Mouse (Mus musculus) embryonic facial prominence, embryonic 13.5 days (tissue): ENCODE data around the gene Dcp1a. TPM values are rescaled to one million over a fixed set of nuclear protein-coding genes. Genes with fewer than 3 reads are reported as not detected.
A peak's percentile ranks its signal among the peaks of the same experiment; 100 is the strongest.

ENCODE experiments used
- ATAC-seq: fragments of 200-750 bp; cut with Nextera tagmentation; 2 replicates; pipeline ENCODE4 v1.8.0; 2017; ENCODE audit warnings: low read depth; ENCODE audit not compliant: insufficient number of reproducible peaks, insufficient read depth, low FRiP score, low TSS enrichment
- H3K27ac ChIP-seq: fragments of 300-500 bp; sonication (generic); 2 replicates; pipeline ENCODE4 v1.5.1; 2015; ENCODE audit warnings: moderate library complexity, mild to moderate bottlenecking, inconsistent platforms
- H3K27me3 ChIP-seq: fragments of 300-500 bp; sonication (generic); 2 replicates; pipeline ENCODE4 v1.6.1; 2015; ENCODE audit warnings: mild to moderate bottlenecking, inconsistent platforms
- H3K36me3 ChIP-seq: fragments of 300-500 bp; sonication (generic); 2 replicates; pipeline ENCODE4 v1.6.1; 2015; ENCODE audit warnings: mild to moderate bottlenecking, inconsistent platforms
- H3K4me1 ChIP-seq: fragments of 300-500 bp; sonication (generic); 2 replicates; pipeline ENCODE4 v1.6.1; 2015; ENCODE audit warnings: inconsistent platforms
- H3K4me2 ChIP-seq: fragments of 300-500 bp; sonication (generic); 2 replicates; pipeline ENCODE4 v1.6.1; 2015; ENCODE audit warnings: moderate library complexity, mild to moderate bottlenecking, inconsistent platforms
- H3K4me3 ChIP-seq: fragments of 300-500 bp; sonication (generic); 2 replicates; pipeline ENCODE4 v1.5.1; 2015; ENCODE audit warnings: mild to moderate bottlenecking, inconsistent platforms
- H3K9ac ChIP-seq: fragments of 300-500 bp; sonication (generic); 2 replicates; pipeline ENCODE4 v1.6.1; 2015; ENCODE audit warnings: mild to moderate bottlenecking, inconsistent platforms
- H3K9me3 ChIP-seq: fragments of 300-500 bp; sonication (generic); 2 replicates; pipeline ENCODE4 v1.6.1; 2016; ENCODE audit warnings: inconsistent platforms
- WGBS: fragments of 180-500 bp; shearing (Covaris S2); methylation state at CpG from one replicate; pipeline ENCODE4 v1.1.7; 2015; ENCODE audit warnings: mixed read lengths; 5-methylcytosine and 5-hydroxymethylcytosine counted together
- microRNA-seq: library from miRNA; unstranded; fragments of <30 nt; microRNA quantifications from one replicate; pipeline ENCODE4, GENCODE M21; 2016
- polyA plus RNA-seq: library from polyadenylated mRNA; unstranded; fragments of >200 nt; fragmentation: Nextera tagmentation; extraction: Ambion mirVana; gene quantifications from 2 replicates; pipeline ENCODE4 v1.2.1, GENCODE M21; 2015

Dcp1a gene
- polyA plus RNA-seq, 1 experiment from 2014 or later, result 33.3 TPM

GRCm38 (mm10) chr14:30564451-30564850, 85.1 kb downstream of the Dcp1a start:
- Histone ChIP-seq H3K4me2 (no peak overlapping the region), H3K9ac (no peak overlapping the region), H3K4me3 (no peak overlapping the region), H3K36me3 (peaks cover 86% of the 10 kb centered on the region), H3K4me1 (peaks cover 12% of the 10 kb centered on the region; the same call in 1 of the 2 replicates), H3K27ac (no peak overlapping the region), H3K9me3 (no peaks in the 10 kb centered on the region), H3K27me3 (no peaks in the 10 kb centered on the region)
- ATAC-seq, result no peak
- 89% methylated on average over 2 of the region's 2 CpGs for WGBS

DNA sequence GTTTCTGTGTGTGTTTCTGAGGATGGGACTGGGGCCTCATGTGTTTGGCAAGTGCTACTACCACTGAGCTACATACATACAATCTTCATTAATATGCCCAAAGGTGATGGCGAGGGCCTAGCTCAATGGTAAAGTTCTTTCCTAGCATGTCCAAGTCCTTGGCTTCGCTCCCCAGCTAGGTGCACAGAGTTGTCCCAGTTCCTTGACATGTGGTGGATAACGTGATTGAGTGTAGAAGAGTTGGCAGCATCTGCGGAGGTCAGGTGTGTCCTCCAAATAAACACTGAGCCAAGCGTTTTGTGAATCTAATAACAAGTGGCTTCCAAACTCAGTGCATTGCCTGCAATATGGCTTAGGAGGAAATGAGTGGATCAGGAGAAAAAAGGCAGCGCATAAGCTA, 87.0 kb downstream of the Dcp1a start:
- no peak for ATAC-seq
- Histone ChIP-seq H3K27me3 (no peaks in the 10 kb centered on the region), H3K36me3 (peaks cover 86% of the 10 kb centered on the region), H3K27ac (no peak overlapping the region), H3K4me3 (no peak overlapping the region), H3K4me2 (no peak overlapping the region), H3K9me3 (no peaks in the 10 kb centered on the region), H3K9ac (no peak overlapping the region), H3K4me1 (0 out of 2 replicates have a peak, but pooled peaks cover 6% of the 10 kb centered on the region)
- 89% methylated on average over 6 of the region's 6 CpGs for WGBS

GRCm38 (mm10) chr14:30568016-30568415, 88.7 kb downstream of the Dcp1a start:
- Histone ChIP-seq H3K4me3 (no peak overlapping the region), H3K4me1 (no peaks in the 10 kb centered on the region), H3K36me3 (peaks cover 94% of the 10 kb centered on the region), H3K27me3 (no peaks in the 10 kb centered on the region), H3K27ac (no peak overlapping the region), H3K4me2 (no peak overlapping the region), H3K9me3 (no peaks in the 10 kb centered on the region), H3K9ac (no peak overlapping the region)
- no peak for ATAC-seq
- WGBS, result 90% methylated on average over 9 of the region's 9 CpGs

DNA sequence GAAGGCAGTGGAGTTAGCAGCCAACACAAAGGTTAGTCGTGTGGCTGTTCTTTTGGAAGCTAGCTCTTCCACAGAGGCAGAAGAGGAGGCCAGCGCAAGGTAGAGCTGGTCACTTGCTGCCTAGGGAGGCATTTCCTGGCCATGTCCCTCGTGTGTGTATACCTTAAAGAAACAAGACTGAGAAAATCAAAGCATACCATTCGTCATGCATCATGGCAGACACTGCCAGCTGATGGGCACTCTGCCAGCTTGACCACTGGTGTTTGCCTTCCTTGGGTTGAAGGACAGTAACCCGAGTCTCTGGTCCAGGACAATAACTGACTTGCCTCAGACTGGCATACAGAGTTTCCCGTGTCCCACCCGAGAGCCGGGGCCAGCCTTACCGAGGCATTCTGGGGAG, 91.0 kb downstream of the Dcp1a start:
- no peak overlapping the region for H3K4me3 ChIP-seq
- no peak for ATAC-seq
- H3K4me1 ChIP-seq, result no peaks in the 10 kb centered on the region
- H3K27ac ChIP-seq, result no peak overlapping the region
- no peaks in the 10 kb centered on the region for H3K27me3 ChIP-seq
- WGBS, result 87% methylated on average over 9 of the region's 9 CpGs
- H3K9ac ChIP-seq, result no peak overlapping the region
- H3K4me2 ChIP-seq, result no peak overlapping the region
- no peaks in the 10 kb centered on the region for H3K9me3 ChIP-seq
- peaks cover 100% of the 10 kb centered on the region for H3K36me3 ChIP-seq

DNA sequence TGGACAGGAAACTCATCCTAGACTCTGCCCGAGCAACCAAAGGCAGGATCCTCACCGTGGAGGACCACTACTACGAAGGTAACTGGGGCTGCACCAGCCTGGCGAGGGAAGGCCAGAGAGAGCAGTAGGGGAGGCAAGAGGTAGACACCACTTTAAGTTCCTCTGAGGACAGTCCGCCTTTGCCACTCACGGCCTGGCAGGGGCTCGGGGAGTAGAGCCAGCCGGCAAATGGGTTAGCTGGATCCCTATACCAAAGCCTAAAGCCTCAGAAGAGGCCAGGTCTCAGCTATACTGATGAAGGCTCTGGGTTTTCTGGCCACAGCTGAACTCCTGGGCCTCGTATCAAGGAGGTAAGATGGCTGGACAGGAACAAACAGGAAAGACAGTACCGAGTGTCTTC, 92.9 kb downstream of the Dcp1a start:
- H3K9me3 ChIP-seq, result no peaks in the 10 kb centered on the region
- H3K4me2 ChIP-seq, result no peak overlapping the region
- H3K4me1 ChIP-seq, result no peaks in the 10 kb centered on the region
- no peaks in the 10 kb centered on the region for H3K27me3 ChIP-seq
- H3K27ac ChIP-seq, result no peak overlapping the region
- no peak overlapping the region for H3K4me3 ChIP-seq
- H3K9ac ChIP-seq, result no peak overlapping the region
- ATAC-seq, result no peak
- peaks cover 89% of the 10 kb centered on the region for H3K36me3 ChIP-seq
- 90% methylated on average over 10 of the region's 10 CpGs for WGBS

DNA sequence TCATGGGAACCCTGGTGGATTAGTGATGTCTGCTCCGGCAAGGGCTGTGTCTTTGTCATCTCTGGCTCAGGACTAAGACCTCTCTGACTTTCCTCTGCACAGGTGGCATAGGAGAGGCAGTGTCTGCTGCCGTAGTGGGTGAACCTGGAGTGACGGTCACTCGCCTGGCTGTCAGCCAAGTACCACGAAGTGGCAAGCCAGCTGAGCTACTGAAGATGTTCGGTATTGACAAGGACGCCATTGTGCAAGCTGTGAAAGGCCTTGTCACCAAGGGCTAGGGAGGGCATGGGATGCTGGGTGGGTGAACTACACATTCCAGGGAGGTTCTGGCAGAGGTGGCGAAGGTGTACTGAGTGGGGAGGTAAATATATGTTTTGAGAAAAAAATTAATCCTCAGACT, 93.9 kb downstream of the Dcp1a start:
- Histone ChIP-seq H3K36me3 (peaks cover 80% of the 10 kb centered on the region), H3K4me3 (no peak overlapping the region), H3K9ac (no peak overlapping the region), H3K4me1 (0 out of 2 replicates have a peak, but pooled peaks cover 2% of the 10 kb centered on the region), H3K4me2 (no peak overlapping the region), H3K9me3 (no peaks in the 10 kb centered on the region), H3K27ac (no peak overlapping the region), H3K27me3 (no peaks in the 10 kb centered on the region)
- 80% methylated on average over 8 of the region's 8 CpGs for WGBS
- no peak for ATAC-seq

DNA sequence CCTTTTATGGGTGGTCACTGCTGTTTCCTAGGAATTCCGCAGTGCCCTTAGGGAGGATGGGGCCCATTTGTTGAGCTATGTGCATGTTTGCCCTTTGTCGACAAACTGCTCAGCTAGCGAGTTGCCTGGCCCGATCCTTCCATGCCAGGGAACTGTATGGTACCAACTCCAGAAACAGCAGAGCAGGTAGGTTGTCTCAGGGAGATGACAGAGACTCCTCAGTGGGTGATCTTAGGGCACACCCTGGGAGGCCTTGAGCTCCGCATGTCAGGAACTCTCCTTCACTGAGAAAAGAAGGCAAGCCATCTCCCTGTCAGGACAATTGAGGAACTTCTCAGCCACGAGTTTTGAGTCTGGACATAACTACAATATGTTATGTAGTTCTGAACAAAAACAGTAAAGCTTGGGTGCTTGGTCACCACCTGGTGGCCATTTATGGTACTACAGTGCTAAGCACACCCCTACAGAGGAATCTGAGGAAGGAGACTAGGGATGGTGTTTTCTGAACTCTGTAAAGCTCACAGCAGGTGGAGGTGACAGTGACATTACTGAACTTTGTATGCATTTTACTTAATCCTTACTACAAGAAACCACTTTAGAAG, 94.7 kb downstream of the Dcp1a start:
- WGBS, result 65% methylated on average over 6 of the region's 6 CpGs
- H3K9ac ChIP-seq, result no peak overlapping the region
- 0 out of 2 replicates have a peak, but pooled peaks cover 2% of the 10 kb centered on the region for H3K4me1 ChIP-seq
- no peaks in the 10 kb centered on the region for H3K27me3 ChIP-seq
- H3K27ac ChIP-seq, result peak overlapping the region; percentile 49; the same call in 1 of the 2 replicates
- peaks cover 71% of the 10 kb centered on the region for H3K36me3 ChIP-seq
- H3K9me3 ChIP-seq, result no peaks in the 10 kb centered on the region
- no peak overlapping the region for H3K4me2 ChIP-seq
- no peak for ATAC-seq
- no peak overlapping the region for H3K4me3 ChIP-seq

GRCm38 (mm10) chr14:30575791-30576190, 96.5 kb downstream of the Dcp1a start:
- no peak overlapping the region for H3K4me2 ChIP-seq
- no peak overlapping the region for H3K4me3 ChIP-seq
- H3K9me3 ChIP-seq, result no peaks in the 10 kb centered on the region
- 76% methylated on average over 7 of the region's 7 CpGs for WGBS
- H3K4me1 ChIP-seq, result 0 out of 2 replicates have a peak, but pooled peaks cover 2% of the 10 kb centered on the region
- no peak overlapping the region for H3K9ac ChIP-seq
- peaks cover 54% of the 10 kb centered on the region for H3K36me3 ChIP-seq
- no peaks in the 10 kb centered on the region for H3K27me3 ChIP-seq
- H3K27ac ChIP-seq, result no peak overlapping the region
- ATAC-seq, result no peak

- no peak overlapping the region for H3K4me2 ChIP-seq
- peaks cover 49% of the 10 kb centered on the region for H3K36me3 ChIP-seq
- H3K9me3 ChIP-seq, result no peaks in the 10 kb centered on the region
- no peak for ATAC-seq
- peak overlapping the region; percentile 11; the same call in 1 of the 2 replicates for H3K27ac ChIP-seq
- 0 out of 2 replicates have a peak, but pooled peaks cover 2% of the 10 kb centered on the region for H3K4me1 ChIP-seq
- H3K9ac ChIP-seq, result no peak overlapping the region
- 60% methylated on average over 5 of the region's 5 CpGs for WGBS
- H3K27me3 ChIP-seq, result no peaks in the 10 kb centered on the region
- H3K4me3 ChIP-seq, result no peak overlapping the region
Measured at GRCm38 (mm10) chr14:30576260-30576659, 96.9 kb downstream of the Dcp1a start.

Small RNA genes lying within 50 kb of the gene (microRNA-seq; reads per million reads assigned to microRNA genes)
- 2.2 reads per million, percentile 5 among the genes with 10 or more reads in this experiment for gene Mir3076

Other genes with a start within 250 kb of the Dcp1a start
- 6.2 and 6.6 TPM in 2 replicates for gene Cacna1d, start 11.9 kb downstream of the Dcp1a start, polyA plus RNA-seq
- gene Tkt, start 68.8 kb downstream of the Dcp1a start, polyA plus RNA-seq, result 220 and 242 TPM in 2 replicates
- 50.9 and 52.0 TPM in 2 replicates for gene Prkcd, start 146.7 kb downstream of the Dcp1a start, polyA plus RNA-seq
- gene Rft1, start 174.8 kb downstream of the Dcp1a start, polyA plus RNA-seq, result 21.5 and 21.6 TPM in 2 replicates
- gene Sfmbt1, start 235.3 kb downstream of the Dcp1a start, polyA plus RNA-seq, result 14.7 and 17.6 TPM in 2 replicates